In genomic region chr3:96496620-96497275, GRCm38 (mm10) we compare ENCODE assay signal across 11 mouse cellular contexts. TPM values are rescaled to one million over a fixed set of nuclear protein-coding genes. Genes with fewer than 3 reads are reported as not detected.
DNase-seq lines count a peak whose midpoint lies in the region; ATAC-seq and TF ChIP-seq lines count a peak whose summit lies in the region.
"Not testable (repeated sequence)": the region's sequence is repeated elsewhere in the genome, so short reads cannot be mapped to it uniquely, and the experiment has no call there.
"Had no signal": no experiment of that assay in that cellular context is flagged by ENCODE, and none has a peak within 500 bp of the region (broad histone marks: within the 10 kb centered on the region; RNA-seq: fewer than 3 reads in every experiment).

No protein-coding gene starts in this region.

- not testable (repeated sequence) for TF ChIP-seq CTCF in G1E (IDR thresholded peaks at IDR 0.05; ENCODE audit: low read depth, low read length); left cerebral cortex, adult 2 months (IDR thresholded peaks at IDR 0.05); liver, postnatal 0 days (IDR thresholded peaks at IDR 0.05; ENCODE audit: low read depth)

- H3ac ChIP-seq in myocyte (ENCODE audit: control insufficient read depth, insufficient read length): not testable (repeated sequence)

- peak overlapping the region; percentile 53 for H3K9ac ChIP-seq in embryonic facial prominence, embryonic 12.5 days
- H3K9ac ChIP-seq in hindbrain, embryonic 14.5 days: peak overlapping the region; percentile 56
- peak overlapping the region; percentile 62 for H3K9ac ChIP-seq in liver, postnatal 0 days (replicated peaks)

- 12% methylated on average over 14 of the region's 14 CpGs for WGBS in embryonic facial prominence, embryonic 12.5 days
- 15% methylated on average over 14 of the region's 14 CpGs for WGBS in hindbrain, embryonic 14.5 days
- WGBS in liver, postnatal 0 days (ENCODE audit: insufficient replicate concordance): 22% methylated on average over 14 of the region's 14 CpGs

- H3K4me1 ChIP-seq in G1E (ENCODE audit: insufficient read depth, low read depth, low read length): peaks cover 34% of the 10 kb centered on the region
- H3K4me1 ChIP-seq in embryonic facial prominence, embryonic 12.5 days; hindbrain, embryonic 14.5 days (replicated peaks; ENCODE audit: control insufficient read depth, insufficient read depth, low read length); liver, postnatal 0 days (ENCODE audit: insufficient read depth): not testable (repeated sequence)

- not testable (repeated sequence) for TF ChIP-seq EP300 in liver, postnatal 0 days (IDR thresholded peaks at IDR 0.05; ENCODE audit: low read depth)

- H3K27ac ChIP-seq in embryonic facial prominence, embryonic 12.5 days; hindbrain, embryonic 14.5 days; left cerebral cortex, adult 2 months: not testable (repeated sequence)
- peak overlapping the region; percentile 41 for H3K27ac ChIP-seq in liver, postnatal 0 days (ENCODE audit: low read depth)

- not testable (repeated sequence) for H3K79me2 ChIP-seq in myocyte (ENCODE audit: control insufficient read depth, insufficient read depth)

- not testable (repeated sequence) for H3K36me3 ChIP-seq in G1E (replicated peaks); embryonic facial prominence, embryonic 12.5 days; hindbrain, embryonic 14.5 days (replicated peaks; ENCODE audit: control insufficient read depth, insufficient read depth); liver, postnatal 0 days (replicated peaks; ENCODE audit: insufficient read depth, low read length); myocyte (ENCODE audit: control insufficient read depth, insufficient read depth)

- not testable (repeated sequence) for H3K27me3 ChIP-seq in G1E (ENCODE audit: insufficient read depth, low read length); embryonic facial prominence, embryonic 12.5 days; hindbrain, embryonic 14.5 days (ENCODE audit: control insufficient read depth, insufficient read depth, low read length); liver, postnatal 0 days (ENCODE audit: insufficient read depth, low read length); myocyte (ENCODE audit: control insufficient read depth, insufficient read depth, insufficient read length)

- H3K9me3 ChIP-seq in G1E (replicated peaks); embryonic facial prominence, embryonic 12.5 days; hindbrain, embryonic 14.5 days (ENCODE audit: control insufficient read depth, low read length); liver, postnatal 0 days (ENCODE audit: low read length): not testable (repeated sequence)

- not testable (repeated sequence) for ATAC-seq in G1E (ENCODE audit: extremely low read depth, insufficient number of reproducible peaks, low FRiP score, poor library complexity, severe bottlenecking); embryonic facial prominence, embryonic 12.5 days (ENCODE audit: insufficient number of reproducible peaks, insufficient read depth, low FRiP score, low TSS enrichment); hindbrain, embryonic 14.5 days (ENCODE audit: low FRiP score); liver, postnatal 0 days

- TF ChIP-seq POLR2A in myocyte (IDR thresholded peaks at IDR 0.05; ENCODE audit: insufficient read length, low read depth): not testable (repeated sequence)

- H3K4me2 ChIP-seq in embryonic facial prominence, embryonic 12.5 days (replicated peaks): peak overlapping the region; percentile 73
- H3K4me2 ChIP-seq in hindbrain, embryonic 14.5 days (replicated peaks): peak overlapping the region; percentile 76
- peak overlapping the region; percentile 78 for H3K4me2 ChIP-seq in liver, postnatal 0 days (ENCODE audit: low read depth, low read length)
- H3K4me2 ChIP-seq in myocyte (ENCODE audit: low read depth): peak overlapping the region; percentile 84

- DNase-seq in G1E (ENCODE audit: low spot score); hindbrain, embryonic 14.5 days (ENCODE audit: low spot score); left cerebral cortex, adult 2 months (ENCODE audit: extremely low spot score in 1 of 2, low spot score in 2 of 2); liver, postnatal 0 days: not testable (repeated sequence)
- DNase-seq in gastrocnemius, postnatal 25 days: peak; percentile 2
- peak; percentile 21 for DNase-seq in yolk sac, embryonic 10.5 days (ENCODE audit: low spot score)

- intact Hi-C loops in left cerebral cortex, adult 2 months (cut with DNase I): not testable (repeated sequence)

- H3K4me3 ChIP-seq in G1E (ENCODE audit: low read depth, low read length): peak overlapping the region; percentile 72; the same call in 1 of the 2 replicates
- peak overlapping the region; percentile 55 for H3K4me3 ChIP-seq in embryonic facial prominence, embryonic 12.5 days
- peak overlapping the region; percentile 53 for H3K4me3 ChIP-seq in hindbrain, embryonic 14.5 days (replicated peaks; ENCODE audit: low read length)
- H3K4me3 ChIP-seq in left cerebral cortex, adult 2 months: peak overlapping the region; percentile 50
- peak overlapping the region; percentile 51 for H3K4me3 ChIP-seq in liver, postnatal 0 days (ENCODE audit: low read depth, low read length)
- H3K4me3 ChIP-seq in myocyte: peak overlapping the region; percentile 14

RNA-seq across cellular contexts. Expression of gene Hfe2, which starts 28.2 kb away (rescaled TPM):
- total RNA-seq in G1E (2014; fragmentation: Nextera tagmentation) (not detected in 2 replicates), G1E (2017) (not detected in 2 replicates)
- polyA plus RNA-seq in G1E (2012) (not detected in 2 replicates), myocyte (2012; fragmentation: generic; extraction: Trizol) (116 TPM)
- polyA plus RNA-seq in embryonic facial prominence, embryonic 12.5 days (2016; fragmentation: Nextera tagmentation; extraction: Ambion mirVana): 3.2 and 4.0 TPM in 2 replicates
- total RNA-seq in gastrocnemius, postnatal 25 days (2021): 100 to 1,000 TPM; 474 to 621 TPM
- 1.9 and 2.1 TPM in 2 replicates for polyA plus RNA-seq in hindbrain, embryonic 14.5 days (2014; fragmentation: Nextera tagmentation; extraction: Ambion mirVana)
- total RNA-seq in left cerebral cortex, adult 2 months (2021): 1 to 10 TPM; 1.7 to 1.8 TPM
- polyA plus RNA-seq in liver, postnatal 0 days (2015; fragmentation: Nextera tagmentation; extraction: Ambion mirVana): 19.2 and 21.8 TPM in 2 replicates

RNA-seq across cellular contexts. Expression of gene BC107364, which starts 44.6 kb away (rescaled TPM):
- total RNA-seq in G1E (2014; fragmentation: Nextera tagmentation) (not detected in 2 replicates), G1E (2017) (0.27 TPM in 1 of 2 replicates, not detected in the other)
- polyA plus RNA-seq in G1E (2012) (not detected in 2 replicates), myocyte (2012; fragmentation: generic; extraction: Trizol) (not detected)
- 0.26 TPM in 1 of 2 replicates, not detected in the other for polyA plus RNA-seq in embryonic facial prominence, embryonic 12.5 days (2016; fragmentation: Nextera tagmentation; extraction: Ambion mirVana)
- total RNA-seq in gastrocnemius, postnatal 25 days (2021): not detected
- not detected in 2 replicates for polyA plus RNA-seq in hindbrain, embryonic 14.5 days (2014; fragmentation: Nextera tagmentation; extraction: Ambion mirVana)
- not detected for total RNA-seq in left cerebral cortex, adult 2 months (2021)
- not detected in 2 replicates for polyA plus RNA-seq in liver, postnatal 0 days (2015; fragmentation: Nextera tagmentation; extraction: Ambion mirVana)
- total RNA-seq: adrenal gland, adult 18-20 months; gastrocnemius, postnatal 14 days had no signal
- polyA plus RNA-seq: lung, adult 2 months had no signal

Comparison
In these comparisons a context has a peak if more than half of its experiments do, and no peak if none do; other contexts are left out.
1. H3K4me3 ChIP-seq: peak in every context shown above with its lines; median percentile 72 in G1E; 55 in embryonic facial prominence, embryonic 12.5 days; 53 in hindbrain, embryonic 14.5 days; 51 in liver, postnatal 0 days; 50 in left cerebral cortex, adult 2 months; 14 in myocyte.